Mouse (Mus musculus) heart, postnatal 4 days (tissue): ENCODE measurements at regions not wholly inside any gene's neighbourhood (a gene's known extent, or its start where the extent isn't known, plus 50 kb on each side); places are given as distances from the start of the nearest gene placed in this dataset.
A peak's percentile ranks its signal among the peaks of the same experiment; 100 is the strongest.

Experiments used
- DNase-seq: peaks from one replicate; pipeline ENCODE4 v3.0.0; 2021

- no peak for DNase-seq
Measured at GRCm38 (mm10) chr5:64500413-64500812, 302.8 kb upstream of the Klf3 start.

- peak; percentile 32 for DNase-seq
Measured at GRCm38 (mm10) chr5:64500866-64501265, 302.3 kb upstream of the Klf3 start.

GRCm38 (mm10) chr5:64501746-64502145, 301.4 kb upstream of the Klf3 start:
- DNase-seq = no peak

GRCm38 (mm10) chr5:64503514-64503913, 299.7 kb upstream of the Klf3 start:
- peak; percentile 47 for DNase-seq

GRCm38 (mm10) chr5:64504507-64504906, 298.7 kb upstream of the Klf3 start:
- no peak for DNase-seq

GRCm38 (mm10) chr5:64505227-64505834, 297.9 kb upstream of the Klf3 start:
- peak; percentile 74 for DNase-seq

- peak; percentile 95 for DNase-seq
Measured at GRCm38 (mm10) chr5:64505835-64506600, 297.2 kb upstream of the Klf3 start.

GRCm38 (mm10) chr5:64508565-64508964, 294.6 kb upstream of the Klf3 start:
- DNase-seq = no peak

GRCm38 (mm10) chr5:64513155-64513945, 289.8 kb upstream of the Klf3 start:
- peak; percentile 59 for DNase-seq

- no peak for DNase-seq
Measured at GRCm38 (mm10) chr5:64516115-64516665, 287.0 kb upstream of the Klf3 start.

- no peak for DNase-seq
Measured at GRCm38 (mm10) chr5:64517241-64517640, 285.9 kb upstream of the Klf3 start.

GRCm38 (mm10) chr5:64517835-64518234, 285.4 kb upstream of the Klf3 start:
- peak; percentile 68 for DNase-seq

- DNase-seq = no peak
Measured at GRCm38 (mm10) chr5:64519036-64519435, 284.2 kb upstream of the Klf3 start.

- DNase-seq = no peak
Measured at GRCm38 (mm10) chr5:64519731-64520130, 283.5 kb upstream of the Klf3 start.

- no peak for DNase-seq
Measured at GRCm38 (mm10) chr5:64521401-64521800, 281.8 kb upstream of the Klf3 start.

- DNase-seq = peak; percentile 12
Measured at GRCm38 (mm10) chr5:64521969-64522368, 281.2 kb upstream of the Klf3 start.

GRCm38 (mm10) chr5:64526521-64526920, 276.7 kb upstream of the Klf3 start:
- DNase-seq = no peak

- DNase-seq = no peak
Measured at GRCm38 (mm10) chr5:64527962-64528361, 275.2 kb upstream of the Klf3 start.

GRCm38 (mm10) chr5:64534371-64534770, 268.8 kb upstream of the Klf3 start:
- no peak for DNase-seq

- DNase-seq = no peak
Measured at GRCm38 (mm10) chr5:64534947-64535346, 268.2 kb upstream of the Klf3 start.

- no peak for DNase-seq
Measured at GRCm38 (mm10) chr5:64535546-64535945, 267.6 kb upstream of the Klf3 start.

- peak; percentile 48 for DNase-seq
Measured at GRCm38 (mm10) chr5:64536393-64537112, 266.6 kb upstream of the Klf3 start.
